Comparison of ENCODE assay signal across 8 mouse cellular contexts in genomic region chr8:111733581-111734243, GRCm38 (mm10). TPM values are rescaled to one million over a fixed set of nuclear protein-coding genes. Genes with fewer than 3 reads are reported as not detected.
DNase-seq lines count a peak whose midpoint lies in the region; ATAC-seq and TF ChIP-seq lines count a peak whose summit lies in the region.

No protein-coding gene starts in this region.

- H3K4me1 ChIP-seq in heart, adult 2 months (ENCODE audit: control insufficient read depth, insufficient read depth, low read length), result peaks cover 58% of the 10 kb centered on the region
- H3K4me1 ChIP-seq in ES-E14 (ENCODE audit: control insufficient read depth in 2 of 2, insufficient read depth in 2 of 2, low read length in 2 of 2, poor library complexity in 1 of 2), result peaks cover 10 to 39% of the 10 kb centered on the region in 2 experiments
- H3K4me1 ChIP-seq in forebrain, embryonic 13.5 days, result peaks cover 90% of the 10 kb centered on the region
- H3K4me1 ChIP-seq in kidney, postnatal 0 days (replicated peaks; ENCODE audit: insufficient read depth, low read length), result peaks cover 77% of the 10 kb centered on the region
- peaks cover 79% of the 10 kb centered on the region for H3K4me1 ChIP-seq in stomach, embryonic 15.5 days

- peaks cover 6% of the 10 kb centered on the region for H3K79me2 ChIP-seq in heart, adult 2 months (replicated peaks; ENCODE audit: control insufficient read depth, insufficient read depth, low read length)

- DNase-seq in heart, adult 2 months, result peak in 1 of 2 experiments; percentile 31
- no peak for DNase-seq in heart, postnatal 14 days
- no peak for DNase-seq in ES-E14 (ENCODE audit: low read depth, low spot score)
- peak; percentile 85 for DNase-seq in kidney, postnatal 0 days (ENCODE audit: low spot score)
- no peak for DNase-seq in adrenal gland, adult 18-20 months (ENCODE audit: low spot score in 2 of 2)
- DNase-seq in B cell, adult 2 months, result no peak

- no peak overlapping the region for H3K4me2 ChIP-seq in forebrain, embryonic 13.5 days
- H3K4me2 ChIP-seq in kidney, postnatal 0 days (ENCODE audit: low read length), result peak overlapping the region; percentile 88
- no peak overlapping the region for H3K4me2 ChIP-seq in stomach, embryonic 15.5 days

- no peak overlapping the region for H3K4me3 ChIP-seq in heart, adult 2 months
- H3K4me3 ChIP-seq in ES-E14 (ENCODE audit: insufficient read depth in 1 of 2, low read depth in 1 of 2, low read length in 2 of 2, poor library complexity in 1 of 2, severe bottlenecking in 1 of 2), result 0 out of 4 replicates have a peak overlapping the region, but pooled peaks of 1 of the 2 experiments have one; percentile 3
- H3K4me3 ChIP-seq in forebrain, embryonic 13.5 days, result no peak overlapping the region
- no peak overlapping the region for H3K4me3 ChIP-seq in kidney, postnatal 0 days (replicated peaks; ENCODE audit: low read depth, low read length)
- no peak overlapping the region for H3K4me3 ChIP-seq in stomach, embryonic 15.5 days (replicated peaks)

- WGBS in heart, adult 2 months, result 19% methylated on average over 5 of the region's 5 CpGs
- WGBS in forebrain, embryonic 13.5 days, result 8% methylated on average over 5 of the region's 5 CpGs
- 6% methylated on average over 5 of the region's 5 CpGs for WGBS in kidney, postnatal 0 days
- 20% methylated on average over 5 of the region's 5 CpGs for WGBS in stomach, embryonic 15.5 days

- H3K27ac ChIP-seq in heart, adult 2 months, result peak overlapping the region; percentile 96
- 0 out of 2 replicates have a peak overlapping the region, but pooled peaks have one; percentile 7 for H3K27ac ChIP-seq in ES-E14 (ENCODE audit: insufficient read depth, low read depth, low read length, poor library complexity, severe bottlenecking)
- H3K27ac ChIP-seq in forebrain, embryonic 13.5 days, result peak overlapping the region; percentile 60; the same call in 1 of the 2 replicates
- H3K27ac ChIP-seq in kidney, postnatal 0 days, result peak overlapping the region; percentile 93
- peak overlapping the region; percentile 92 for H3K27ac ChIP-seq in stomach, embryonic 15.5 days

- H3K27me3 ChIP-seq in heart, adult 2 months (ENCODE audit: control insufficient read depth, insufficient read depth, low read length), result no peaks in the 10 kb centered on the region
- no peaks in the 10 kb centered on the region for H3K27me3 ChIP-seq in forebrain, embryonic 13.5 days
- no peaks in the 10 kb centered on the region for H3K27me3 ChIP-seq in kidney, postnatal 0 days (ENCODE audit: insufficient read depth, low read length)
- no peaks in the 10 kb centered on the region for H3K27me3 ChIP-seq in stomach, embryonic 15.5 days (replicated peaks)

- H3K9me3 ChIP-seq in ES-E14 (ENCODE audit: control insufficient read depth, insufficient read depth, low read depth, low read length), result no peaks in the 10 kb centered on the region
- no peaks in the 10 kb centered on the region for H3K9me3 ChIP-seq in forebrain, embryonic 13.5 days (replicated peaks)
- H3K9me3 ChIP-seq in kidney, postnatal 0 days (replicated peaks; ENCODE audit: low read length), result no peaks in the 10 kb centered on the region
- no peaks in the 10 kb centered on the region for H3K9me3 ChIP-seq in stomach, embryonic 15.5 days

- no peak for ATAC-seq in forebrain, embryonic 13.5 days
- peak; percentile 15; the same call in 1 of the 2 replicates for ATAC-seq in kidney, postnatal 0 days (replicated peaks; ENCODE audit: low FRiP score, low read depth)
- no peak for ATAC-seq in stomach, embryonic 15.5 days (ENCODE audit: insufficient read depth, low FRiP score, low read depth)

- intact Hi-C loops in heart, adult 2 months (cut with DNase I), result no loop called here
- intact Hi-C loops in heart, postnatal 14 days (cut with DNase I), result no loop called here

- no peak for TF ChIP-seq POLR2A in heart, adult 2 months (IDR thresholded peaks at IDR 0.05; ENCODE audit: insufficient read depth, low read depth, low read length)

- TF ChIP-seq EP300 in heart, adult 2 months (IDR thresholded peaks at IDR 0.05; ENCODE audit: insufficient read depth, low read depth, low read length), result no peak

- TF ChIP-seq CTCF in heart, adult 2 months (IDR thresholded peaks at IDR 0.05), result no peak
- no peak for TF ChIP-seq CTCF in kidney, postnatal 0 days (IDR thresholded peaks at IDR 0.05; ENCODE audit: low read depth)

- H3K36me3 ChIP-seq in heart, adult 2 months (ENCODE audit: control insufficient read depth, insufficient read depth, low read length), result no peaks in the 10 kb centered on the region; the same call in 1 of the 2 replicates
- H3K36me3 ChIP-seq in ES-E14 (ENCODE audit: control insufficient read depth, insufficient read depth, low read length, poor library complexity, severe bottlenecking), result peaks cover 4% of the 10 kb centered on the region; the same call in 1 of the 2 replicates
- no peaks in the 10 kb centered on the region for H3K36me3 ChIP-seq in forebrain, embryonic 13.5 days (ENCODE audit: poor library complexity, severe bottlenecking)
- no peaks in the 10 kb centered on the region for H3K36me3 ChIP-seq in kidney, postnatal 0 days (ENCODE audit: insufficient read depth, low read length)
- no peaks in the 10 kb centered on the region for H3K36me3 ChIP-seq in stomach, embryonic 15.5 days

- in situ Hi-C loops in ES-E14 (cut with MboI; ENCODE audit: low sequenced_read_pairs in 2 of 2, unreplicated experiment in 2 of 2), result no loop called here

- H3K9ac ChIP-seq in heart, adult 2 months (ENCODE audit: low read depth, low read length), result no peak overlapping the region
- no peak overlapping the region for H3K9ac ChIP-seq in ES-E14 (ENCODE audit: insufficient read depth, low read depth, low read length, poor library complexity, severe bottlenecking)
- 0 out of 2 replicates have a peak overlapping the region, but pooled peaks have one; percentile 23 for H3K9ac ChIP-seq in forebrain, embryonic 13.5 days
- peak overlapping the region; percentile 93 for H3K9ac ChIP-seq in kidney, postnatal 0 days (ENCODE audit: low read depth, low read length)
- no peak overlapping the region for H3K9ac ChIP-seq in stomach, embryonic 15.5 days

TF ChIP-seq in ES-E14, 5 proteins besides CTCF, POLR2A, EP300 and RAD21:
- no peak for TF ChIP-seq ZC3H11A (IDR thresholded peaks at IDR 0.05; ENCODE audit: borderline replicate concordance, low read depth, low read length)
- no peak for TF ChIP-seq MAFK (IDR thresholded peaks at IDR 0.05; ENCODE audit: insufficient read depth, low read depth, low read length)
- no peak for TF ChIP-seq ZNF384 (IDR thresholded peaks at IDR 0.05; ENCODE audit: low read depth, low read length)
- TF ChIP-seq CHD2 (IDR thresholded peaks at IDR 0.05; ENCODE audit: low read depth, low read length), result peak; percentile 40; the same call in 1 of the 2 replicates
TF ChIP-seq in ES-E14: peak in this region for 1.

RNA-seq across cellular contexts. Expression of gene Bcar1, which starts 9.9 kb away (rescaled TPM):
- total RNA-seq in heart, adult 2 months (2021), result 10 to 100 TPM; 19.1 to 21.1 TPM
- 31.3 TPM in 2 replicates for polyA plus RNA-seq in heart, adult 2 months (2012; rRNA removed)
- 10 to 100 TPM; 27.1 to 35.7 TPM for total RNA-seq in heart, postnatal 14 days (2021)
- total RNA-seq in ES-E14 (2012; rRNA removed), result 52.9 and 72.6 TPM in 2 replicates
- polyA plus RNA-seq in forebrain, embryonic 13.5 days (2015; fragmentation: Nextera tagmentation; extraction: Ambion mirVana), result 49.9 and 50.0 TPM in 2 replicates
- 48.7 and 49.1 TPM in 2 replicates for polyA plus RNA-seq in kidney, postnatal 0 days (2015; fragmentation: Nextera tagmentation; extraction: Ambion mirVana)
- polyA plus RNA-seq in stomach, embryonic 15.5 days (2015; fragmentation: Nextera tagmentation; extraction: Ambion mirVana), result 38.7 and 39.7 TPM in 2 replicates
- 100 to 1,000 TPM in 1 of 2 experiments, 10 to 100 TPM in 1; 83.9 to 120 TPM for total RNA-seq in adrenal gland, adult 18-20 months (2021)

RNA-seq across cellular contexts. Expression of gene Ctrb1, which starts 42.9 kb away (rescaled TPM):
- total RNA-seq in heart, adult 2 months (2021), result not detected
- 0.68 and 0.82 TPM in 2 replicates for polyA plus RNA-seq in heart, adult 2 months (2012; rRNA removed)
- not detected for total RNA-seq in heart, postnatal 14 days (2021)
- 0.22 and 0.48 TPM in 2 replicates for total RNA-seq in ES-E14 (2012; rRNA removed)
- polyA plus RNA-seq in forebrain, embryonic 13.5 days (2015; fragmentation: Nextera tagmentation; extraction: Ambion mirVana), result 1.7 TPM in 1 of 2 replicates, not detected in the other
- polyA plus RNA-seq in kidney, postnatal 0 days (2015; fragmentation: Nextera tagmentation; extraction: Ambion mirVana), result not detected in 2 replicates
- polyA plus RNA-seq in stomach, embryonic 15.5 days (2015; fragmentation: Nextera tagmentation; extraction: Ambion mirVana), result 3,283 and 4,119 TPM in 2 replicates
- total RNA-seq in adrenal gland, adult 18-20 months (2021), result not detected

Comparison
In these comparisons a context has a peak if more than half of its experiments do, and no peak if none do; other contexts are left out.
1. H3K27ac ChIP-seq: peak in every context shown above with its lines; median percentile 96 in heart, adult 2 months; 93 in kidney, postnatal 0 days; 92 in stomach, embryonic 15.5 days; 60 in forebrain, embryonic 13.5 days; 7 in ES-E14.
2. H3K9ac ChIP-seq: peak in forebrain, embryonic 13.5 days (single experiment) and kidney, postnatal 0 days (single experiment); none in heart, adult 2 months (single experiment), ES-E14 (single experiment) and stomach, embryonic 15.5 days (single experiment).